Mouse (Mus musculus) heart, embryonic 10.5 days (tissue): ENCODE data around the gene Plac1. TPM values are rescaled to one million over a fixed set of nuclear protein-coding genes. Genes with fewer than 3 reads are reported as not detected.

Experiments
- DNase-seq: peaks from one replicate; pipeline ENCODE4 v3.0.0-alpha.2; 2017; ENCODE audit warnings: low spot score
- H3K27ac ChIP-seq: fragments of 300-500 bp; sonication (generic); 2 replicates; pipeline ENCODE4 v1.5.1; 2016; ENCODE audit warnings: mild to moderate bottlenecking
- H3K27me3 ChIP-seq: fragments of 300-500 bp; sonication (generic); 2 replicates; pipeline ENCODE4 v1.6.1; 2016; ENCODE audit warnings: mild to moderate bottlenecking; ENCODE audit not compliant: poor library complexity, insufficient read depth, severe bottlenecking
- H3K36me3 ChIP-seq: fragments of 300-500 bp; sonication (generic); 2 replicates; pipeline ENCODE4 v1.6.1; 2016; ENCODE audit warnings: mild to moderate bottlenecking, moderate library complexity
- H3K4me1 ChIP-seq: fragments of 300-500 bp; sonication (generic); 2 replicates; pipeline ENCODE4 v1.6.1; 2016; ENCODE audit warnings: mild to moderate bottlenecking
- H3K4me3 ChIP-seq: fragments of 300-500 bp; sonication (generic); 2 replicates; pipeline ENCODE4 v1.5.1; 2016; ENCODE audit warnings: mild to moderate bottlenecking, moderate library complexity
- H3K9me3 ChIP-seq: fragments of 300-500 bp; sonication (generic); 2 replicates; pipeline ENCODE4 v1.6.1; 2016; ENCODE audit warnings: mild to moderate bottlenecking, moderate library complexity
- WGBS: fragments of 180-500 bp; shearing (Covaris S2); methylation state at CpG from one replicate; pipeline ENCODE4 v1.1.7; 2016; 5-methylcytosine and 5-hydroxymethylcytosine counted together
- polyA plus RNA-seq: library from polyadenylated mRNA; unstranded; fragments of >200 nt; fragmentation: Nextera tagmentation; extraction: Ambion mirVana; gene quantifications from 2 replicates; pipeline ENCODE4 v1.2.1, GENCODE M21; 2016

Gene Plac1
- polyA plus RNA-seq, 1 experiment from 2014 or later, result 13.3 TPM

DNA sequence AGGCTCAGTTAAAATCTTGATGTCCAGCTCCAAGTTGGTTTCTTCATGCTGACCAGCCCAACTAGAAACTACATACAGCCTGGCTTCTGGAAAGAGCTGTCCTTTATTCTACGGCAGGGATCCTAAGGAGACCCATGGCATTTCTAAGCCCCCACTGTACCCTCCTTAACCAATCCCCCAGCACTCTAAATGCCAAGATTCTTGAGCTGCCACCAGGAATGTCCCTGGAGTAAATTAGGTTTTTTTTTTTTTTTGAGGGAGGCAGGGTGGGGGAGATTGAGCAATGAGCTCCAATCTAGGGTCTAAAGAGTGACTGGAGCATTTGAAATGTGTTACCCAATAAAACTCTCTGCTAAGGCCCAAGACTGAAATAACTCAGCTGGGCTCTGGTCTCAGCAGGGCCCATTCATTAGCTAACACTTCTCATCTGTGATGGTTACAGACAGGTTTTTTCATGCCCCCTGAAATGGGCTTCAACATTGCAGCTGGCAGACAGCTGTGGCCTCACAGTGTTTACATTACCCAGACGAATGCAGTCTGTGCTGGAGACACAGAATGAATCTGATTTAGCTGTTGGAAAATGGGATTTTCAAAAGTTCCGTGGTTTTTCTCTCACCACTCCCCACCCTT, 114.0 kb downstream of the Plac1 start:
- Histone ChIP-seq H3K4me3 (no peak overlapping the region), H3K27me3 (no peaks in the 10 kb centered on the region), H3K9me3 (no peaks in the 10 kb centered on the region), H3K27ac (0 out of 2 replicates have a peak overlapping the region, but pooled peaks have one; percentile 18), H3K4me1 (peaks cover 3% of the 10 kb centered on the region; the same call in 1 of the 2 replicates), H3K36me3 (no peaks in the 10 kb centered on the region)
- 46% methylated on average over 3 of the region's 3 CpGs for WGBS
- no peak for DNase-seq

DNA sequence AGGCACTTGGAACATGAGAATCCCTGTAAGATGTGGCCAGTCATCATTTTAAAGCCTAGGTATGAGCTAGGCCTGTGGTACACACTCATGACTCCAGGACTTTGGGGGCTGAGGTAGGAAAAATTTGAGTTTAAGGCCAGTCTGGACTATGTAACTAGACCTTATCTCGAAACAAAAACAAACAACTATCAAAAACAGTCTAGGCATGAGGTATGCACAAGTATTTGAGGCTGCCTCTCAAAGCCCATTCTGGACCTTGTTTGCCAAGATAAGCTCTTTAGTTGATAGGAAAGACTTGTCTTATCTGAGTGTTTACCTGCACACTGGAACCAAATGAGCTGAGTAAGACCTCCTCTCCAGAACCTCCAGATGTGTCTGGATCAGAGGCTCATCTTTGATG, 116.3 kb downstream of the Plac1 start:
- no peak overlapping the region for H3K4me3 ChIP-seq
- 59% methylated on average over 1 of the region's 1 CpGs for WGBS
- H3K36me3 ChIP-seq, result no peaks in the 10 kb centered on the region
- no peaks in the 10 kb centered on the region for H3K9me3 ChIP-seq
- DNase-seq, result no peak
- H3K27ac ChIP-seq, result no peak overlapping the region
- H3K27me3 ChIP-seq, result no peaks in the 10 kb centered on the region
- H3K4me1 ChIP-seq, result no peaks in the 10 kb centered on the region; the same call in 1 of the 2 replicates

DNA sequence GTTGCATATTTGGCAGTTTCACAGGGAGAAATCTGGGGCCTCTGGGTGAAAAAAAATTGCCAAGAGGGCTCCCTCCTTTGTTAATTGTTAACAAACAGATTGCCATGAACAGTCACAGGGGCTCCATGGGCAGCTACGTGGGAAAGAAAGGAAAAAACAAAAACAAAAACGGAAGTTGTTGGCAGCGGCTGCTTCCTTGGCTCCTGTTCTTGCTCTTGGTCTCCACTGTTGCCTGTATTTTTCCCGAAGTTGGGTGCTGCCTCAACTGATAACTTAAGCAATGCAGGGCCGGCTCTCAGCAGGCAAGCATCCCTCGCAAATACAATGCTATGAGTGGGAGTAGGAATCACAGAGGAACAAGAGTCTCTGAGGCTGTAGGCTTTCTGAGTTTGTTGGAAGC, 121.3 kb downstream of the Plac1 start:
- Histone ChIP-seq H3K27ac (no peak overlapping the region), H3K27me3 (no peaks in the 10 kb centered on the region)
- 59% methylated on average over 6 of the region's 6 CpGs for WGBS

DNA sequence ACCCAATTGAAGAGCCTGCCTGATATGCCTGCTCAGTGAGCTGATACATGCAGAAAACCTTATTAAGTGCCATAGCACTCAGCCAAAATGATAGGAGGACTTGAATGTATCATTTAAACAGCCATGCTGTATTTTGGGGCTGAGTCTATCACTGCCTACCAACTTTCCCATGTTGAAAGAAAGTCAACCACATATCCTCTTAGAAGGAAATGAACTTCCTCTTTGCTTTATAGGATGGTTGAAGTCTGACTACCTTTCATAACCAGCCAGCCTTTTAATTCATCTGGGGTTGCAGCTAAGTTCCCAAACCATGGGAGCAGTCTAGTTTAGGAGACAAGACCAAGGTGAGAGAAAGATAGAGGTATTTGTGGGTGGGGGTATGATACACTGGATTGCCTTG, 121.9 kb downstream of the Plac1 start:
- H3K36me3 ChIP-seq, result no peaks in the 10 kb centered on the region
- no peak overlapping the region for H3K27ac ChIP-seq
- no peaks in the 10 kb centered on the region for H3K27me3 ChIP-seq
- H3K4me3 ChIP-seq, result no peak overlapping the region
- no peaks in the 10 kb centered on the region for H3K9me3 ChIP-seq
- peaks cover 10% of the 10 kb centered on the region for H3K4me1 ChIP-seq
- DNase-seq, result no peak

More for the DNA sequence above, 121.3 kb downstream of the Plac1 start:
- DNase-seq, result no peak
- H3K9me3 ChIP-seq, result no peaks in the 10 kb centered on the region
- H3K4me3 ChIP-seq, result no peak overlapping the region
- peaks cover 10% of the 10 kb centered on the region for H3K4me1 ChIP-seq
- no peaks in the 10 kb centered on the region for H3K36me3 ChIP-seq

GRCm38 (mm10) chrX:53114994-53115393, 124.9 kb downstream of the Plac1 start:
- no peak overlapping the region for H3K27ac ChIP-seq
- 67% methylated on average over 7 of the region's 7 CpGs for WGBS
- no peaks in the 10 kb centered on the region for H3K9me3 ChIP-seq
- H3K36me3 ChIP-seq, result no peaks in the 10 kb centered on the region
- DNase-seq, result no peak
- peaks cover 10% of the 10 kb centered on the region for H3K4me1 ChIP-seq
- H3K27me3 ChIP-seq, result no peaks in the 10 kb centered on the region
- no peak overlapping the region for H3K4me3 ChIP-seq

GRCm38 (mm10) chrX:53110142-53110541, 129.8 kb downstream of the Plac1 start:
- 76% methylated on average over 4 of the region's 4 CpGs for WGBS
- DNase-seq, result no peak
- peaks cover 9% of the 10 kb centered on the region for H3K4me1 ChIP-seq
- no peaks in the 10 kb centered on the region for H3K9me3 ChIP-seq
- no peak overlapping the region for H3K27ac ChIP-seq
- no peaks in the 10 kb centered on the region for H3K36me3 ChIP-seq
- no peak overlapping the region for H3K4me3 ChIP-seq
- no peaks in the 10 kb centered on the region for H3K27me3 ChIP-seq

DNA sequence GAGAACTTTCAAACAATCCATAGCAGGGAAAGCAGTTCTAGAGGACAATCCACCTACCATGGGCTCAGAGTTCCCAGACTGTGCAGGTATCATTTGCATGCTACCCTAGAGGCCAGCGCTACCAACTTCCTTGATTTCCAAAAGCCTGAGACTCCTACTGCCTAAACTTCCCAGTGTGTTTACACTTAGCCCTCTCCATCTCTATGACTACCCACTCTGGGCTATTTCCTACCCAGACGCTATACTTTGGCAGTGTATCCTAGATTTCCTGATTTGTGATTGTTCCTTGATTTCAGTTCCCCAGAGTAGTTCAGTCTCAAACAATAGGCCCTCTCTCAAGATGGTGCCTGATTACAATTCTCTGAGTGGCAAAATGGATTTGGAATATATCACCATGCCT, 132.8 kb downstream of the Plac1 start:
- Histone ChIP-seq H3K36me3 (no peaks in the 10 kb centered on the region), H3K9me3 (no peaks in the 10 kb centered on the region), H3K27ac (no peak overlapping the region), H3K4me3 (no peak overlapping the region), H3K4me1 (no peaks in the 10 kb centered on the region), H3K27me3 (no peaks in the 10 kb centered on the region)
- WGBS, result 73% methylated on average over 2 of the region's 2 CpGs
- no peak for DNase-seq

- peaks cover 10% of the 10 kb centered on the region; the same call in 1 of the 2 replicates for H3K4me1 ChIP-seq
- no peak for DNase-seq
- peak overlapping the region; percentile 37; the same call in 1 of the 2 replicates for H3K27ac ChIP-seq
- H3K36me3 ChIP-seq, result no peaks in the 10 kb centered on the region
- 51% methylated on average over 2 of the region's 2 CpGs for WGBS
- H3K27me3 ChIP-seq, result no peaks in the 10 kb centered on the region
- no peak overlapping the region for H3K4me3 ChIP-seq
- no peaks in the 10 kb centered on the region for H3K9me3 ChIP-seq
Measured at GRCm38 (mm10) chrX:53101165-53101564, 138.7 kb downstream of the Plac1 start.

DNA sequence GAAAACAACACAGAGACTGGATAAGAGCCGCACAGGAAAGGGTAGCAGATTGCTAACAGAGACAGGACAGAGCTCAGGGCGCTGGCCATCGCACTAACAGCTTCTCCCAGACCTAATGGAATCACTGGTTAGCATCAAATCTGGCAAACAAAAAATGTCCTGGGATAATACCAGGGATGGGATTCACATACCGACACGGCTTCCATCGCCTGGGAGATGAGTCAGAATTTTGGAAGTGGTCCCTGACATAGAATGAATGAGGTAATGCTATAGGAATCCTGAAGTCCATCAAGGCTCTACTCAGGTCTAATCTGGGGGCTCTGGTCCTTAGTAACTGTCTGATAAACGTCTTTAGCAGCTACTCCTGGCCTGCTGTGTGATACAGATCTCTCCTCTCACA, 140.0 kb downstream of the Plac1 start:
- Histone ChIP-seq H3K27ac (0 out of 2 replicates have a peak overlapping the region, but pooled peaks have one; percentile 56), H3K36me3 (no peaks in the 10 kb centered on the region), H3K27me3 (no peaks in the 10 kb centered on the region), H3K4me1 (peaks cover 10% of the 10 kb centered on the region; the same call in 1 of the 2 replicates), H3K4me3 (no peak overlapping the region), H3K9me3 (no peaks in the 10 kb centered on the region)
- DNase-seq, result no peak
- WGBS, result 35% methylated on average over 7 of the region's 7 CpGs

DNA sequence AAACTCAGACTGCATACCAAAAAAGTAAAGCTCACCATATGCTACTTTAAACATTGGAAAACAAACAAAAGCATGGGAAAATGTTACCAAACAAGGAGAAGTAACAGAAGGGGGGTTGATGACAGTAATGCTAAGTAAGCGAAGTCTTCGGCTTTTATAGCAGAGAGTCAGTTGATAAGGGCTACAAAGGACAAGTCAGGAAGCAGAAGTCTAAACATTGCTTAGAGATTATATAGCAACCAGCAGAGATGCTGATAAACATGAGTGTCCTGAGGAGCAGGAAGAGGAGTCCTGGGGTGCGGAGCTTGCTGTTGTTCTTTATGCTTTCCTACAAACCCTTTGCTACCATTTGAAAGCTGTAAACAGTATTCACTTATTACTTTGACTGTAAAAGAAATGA, 140.6 kb downstream of the Plac1 start:
- Histone ChIP-seq H3K4me3 (no peak overlapping the region), H3K4me1 (peaks cover 10% of the 10 kb centered on the region; the same call in 1 of the 2 replicates), H3K27ac (no peak overlapping the region), H3K9me3 (no peaks in the 10 kb centered on the region), H3K36me3 (no peaks in the 10 kb centered on the region), H3K27me3 (no peaks in the 10 kb centered on the region)
- no peak for DNase-seq
- WGBS, result 40% methylated on average over 3 of the region's 3 CpGs

DNA sequence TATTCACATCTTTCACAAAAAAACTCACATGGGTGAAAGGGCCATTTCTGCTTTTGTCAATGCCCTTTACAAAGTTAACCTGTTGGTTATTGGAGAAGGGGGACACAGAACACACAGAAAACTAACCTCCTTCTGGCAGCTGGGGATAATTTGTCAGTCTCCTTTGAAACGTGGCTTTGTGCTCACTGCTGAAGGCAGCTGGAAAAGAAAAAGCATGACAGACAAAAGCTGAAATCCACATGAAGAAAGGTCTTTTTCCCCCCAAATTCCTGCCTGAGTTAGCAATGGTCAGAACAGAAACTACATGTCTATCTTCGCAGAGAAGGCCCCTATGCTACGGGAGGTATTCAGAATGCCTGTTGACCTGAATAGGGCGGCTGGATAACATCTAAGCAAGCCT, 141.6 kb downstream of the Plac1 start:
- 53% methylated on average over 4 of the region's 4 CpGs for WGBS
- no peak overlapping the region; the same call in 1 of the 2 replicates for H3K27ac ChIP-seq
- H3K4me3 ChIP-seq, result no peak overlapping the region
- H3K9me3 ChIP-seq, result no peaks in the 10 kb centered on the region
- no peaks in the 10 kb centered on the region for H3K27me3 ChIP-seq
- no peak for DNase-seq
- H3K36me3 ChIP-seq, result no peaks in the 10 kb centered on the region
- H3K4me1 ChIP-seq, result peaks cover 10% of the 10 kb centered on the region; the same call in 1 of the 2 replicates

- DNase-seq, result no peak
- H3K4me3 ChIP-seq, result no peak overlapping the region
- no peaks in the 10 kb centered on the region for H3K9me3 ChIP-seq
- 79% methylated on average over 4 of the region's 4 CpGs for WGBS
- H3K27ac ChIP-seq, result no peak overlapping the region
- H3K27me3 ChIP-seq, result no peaks in the 10 kb centered on the region
- H3K4me1 ChIP-seq, result peaks cover 10% of the 10 kb centered on the region; the same call in 1 of the 2 replicates
- H3K36me3 ChIP-seq, result no peaks in the 10 kb centered on the region
Measured at GRCm38 (mm10) chrX:53097786-53098185, 142.1 kb downstream of the Plac1 start.

DNA sequence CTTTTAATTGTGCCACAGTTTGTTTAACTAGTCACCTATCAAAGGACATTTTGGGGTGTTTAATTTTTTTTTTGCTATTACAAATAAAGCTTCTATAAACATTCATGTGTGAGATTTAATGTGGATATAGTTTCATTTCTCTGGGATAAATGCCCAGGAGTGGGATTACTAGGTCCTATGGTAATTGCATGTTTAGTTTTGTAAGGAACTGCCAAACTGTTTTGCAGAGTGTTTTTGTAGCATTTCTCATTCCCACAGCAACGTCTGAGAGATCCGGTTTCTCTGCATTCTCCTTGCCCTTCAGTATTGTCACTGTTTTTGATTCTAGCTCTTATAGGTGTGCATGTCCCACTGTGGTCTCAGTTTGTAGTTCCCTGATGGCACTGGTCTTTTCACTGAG, 146.5 kb downstream of the Plac1 start:
- Histone ChIP-seq H3K27ac (no peak overlapping the region), H3K27me3 (no peaks in the 10 kb centered on the region), H3K36me3 (no peaks in the 10 kb centered on the region), H3K4me3 (no peak overlapping the region), H3K4me1 (no peaks in the 10 kb centered on the region), H3K9me3 (no peaks in the 10 kb centered on the region)
- 61% methylated on average over 2 of the region's 2 CpGs for WGBS
- no peak for DNase-seq
